Mouse (Mus musculus) liver, postnatal 0 days (tissue): ENCODE measurements around the gene Arf4.
A peak's percentile ranks its signal among the peaks of the same experiment; 100 is the strongest.

ENCODE experiments used
- CTCF ChIP-seq: sonication (generic); IDR thresholded peaks from 2 replicates; pipeline ENCODE4 v1.5.1; 2016; ENCODE audit warnings: antibody characterized with exemption, low read depth
- EP300 ChIP-seq: IDR thresholded peaks from 2 replicates; pipeline ENCODE4 v1.6.1; 2016; ENCODE audit warnings: antibody characterized with exemption, low read depth, mild to moderate bottlenecking

DNA sequence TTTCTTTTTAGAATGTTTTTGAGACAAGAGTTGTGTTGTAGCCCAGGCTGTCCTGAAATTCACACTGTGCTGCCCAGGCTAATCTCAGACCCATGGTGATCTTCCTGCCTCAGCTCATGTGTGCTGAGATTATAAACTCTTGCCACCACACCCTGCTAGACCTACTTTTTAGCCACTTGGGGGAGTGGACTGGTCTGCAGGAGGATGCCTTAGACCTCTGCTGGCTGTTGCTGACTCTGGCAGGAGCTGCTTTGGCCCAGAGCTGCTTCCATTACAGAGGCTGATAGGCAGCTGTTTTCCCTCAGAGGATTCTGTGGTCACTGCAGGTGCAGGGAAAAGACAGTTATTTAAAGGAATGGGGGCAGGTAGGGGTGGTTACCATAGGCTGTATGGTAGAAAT, 46.5 kb upstream of the Arf4 start:
- TF ChIP-seq CTCF: peak; percentile 33
- TF ChIP-seq EP300: no peak
